Mouse (Mus musculus) cerebellum, adult (tissue): ENCODE measurements around the gene Arhgef28.
"Not testable (repeated sequence)": the region's sequence is repeated elsewhere in the genome, so short reads cannot be mapped to it uniquely, and the experiment has no call there.

Experiments
- ATAC-seq: cut with Nextera tagmentation; 2 replicates; pipeline ENCODE4 v1.9.2; 2017; ENCODE audit warnings: mild to moderate bottlenecking, moderate library complexity, mixed read lengths; ENCODE audit not compliant: insufficient number of reproducible peaks, low FRiP score, low TSS enrichment

The Arhgef28 gene

DNA sequence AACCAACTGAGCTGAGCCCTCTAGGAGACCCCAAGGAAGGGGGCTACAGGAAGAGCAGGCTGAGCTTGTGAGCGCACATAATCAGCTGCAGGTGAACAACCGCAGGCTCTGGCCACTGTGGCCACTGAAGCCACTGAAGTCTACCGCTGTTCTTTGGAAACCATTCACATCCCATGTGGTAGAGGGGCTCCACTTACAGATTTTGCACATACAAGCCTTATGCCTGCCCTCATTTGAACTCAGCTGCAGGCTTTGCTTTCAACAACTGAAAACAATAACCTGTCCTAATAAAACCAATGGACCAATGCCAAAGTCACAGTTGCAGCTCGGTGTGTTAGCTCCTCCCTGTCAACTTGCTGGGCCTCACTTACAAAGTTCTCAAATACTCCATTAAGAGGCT is 126.6 kb downstream of the Arhgef28 start:
- ATAC-seq = no peak

GRCm38 (mm10) chr13:98078251-98078650 is 128.0 kb downstream of the Arhgef28 start:
- ATAC-seq = no peak

DNA sequence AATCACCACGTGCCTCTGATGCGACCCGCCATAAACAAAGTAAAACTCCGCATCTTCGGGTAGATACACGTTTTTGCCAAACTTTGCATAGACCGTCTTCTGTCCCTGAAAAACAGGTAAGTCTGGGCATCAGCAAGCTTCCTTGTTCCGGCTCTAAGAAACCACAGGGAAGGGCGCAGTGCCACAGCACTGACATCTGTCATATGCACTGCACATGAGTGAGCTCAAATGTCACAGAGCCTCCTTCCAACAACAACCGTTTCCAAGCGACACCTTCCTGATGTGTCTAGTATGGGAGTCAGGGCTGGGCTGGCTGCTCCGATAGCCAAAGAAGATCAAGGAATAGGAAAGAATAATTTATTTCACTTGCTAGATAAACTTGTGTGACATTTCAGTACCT is 129.0 kb downstream of the Arhgef28 start:
- no peak for ATAC-seq

GRCm38 (mm10) chr13:98074871-98075270 is 131.4 kb downstream of the Arhgef28 start:
- peak; percentile 51 for ATAC-seq

- no peak for ATAC-seq
These were observed 133.0 kb downstream of the Arhgef28 start for GRCm38 (mm10) chr13:98073190-98073589.

GRCm38 (mm10) chr13:98070458-98070857 is 135.8 kb downstream of the Arhgef28 start:
- ATAC-seq = no peak

- ATAC-seq = no peak
These were observed 136.6 kb downstream of the Arhgef28 start for GRCm38 (mm10) chr13:98069646-98070045.

GRCm38 (mm10) chr13:98062843-98063242 is 143.4 kb downstream of the Arhgef28 start:
- no peak for ATAC-seq

DNA sequence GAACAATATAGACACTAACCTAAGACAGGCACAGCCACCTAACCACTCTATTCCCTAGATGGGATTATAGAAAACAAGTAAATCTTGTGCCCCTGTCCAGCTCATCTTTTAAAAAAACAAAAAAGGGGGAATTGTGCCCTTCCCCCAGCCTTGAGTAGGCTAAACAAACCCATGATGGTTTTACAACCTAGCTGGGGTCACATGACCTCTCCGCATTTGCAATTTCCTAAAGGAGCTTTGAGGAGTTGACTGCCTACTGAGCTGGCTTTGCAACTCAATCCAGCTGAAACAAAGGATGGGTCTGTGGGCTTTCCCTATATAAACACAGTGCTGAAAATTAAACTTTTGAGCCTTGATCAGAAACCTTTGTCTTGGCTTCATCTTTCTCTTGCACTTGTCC is 146.1 kb downstream of the Arhgef28 start:
- not testable (repeated sequence) for ATAC-seq

DNA sequence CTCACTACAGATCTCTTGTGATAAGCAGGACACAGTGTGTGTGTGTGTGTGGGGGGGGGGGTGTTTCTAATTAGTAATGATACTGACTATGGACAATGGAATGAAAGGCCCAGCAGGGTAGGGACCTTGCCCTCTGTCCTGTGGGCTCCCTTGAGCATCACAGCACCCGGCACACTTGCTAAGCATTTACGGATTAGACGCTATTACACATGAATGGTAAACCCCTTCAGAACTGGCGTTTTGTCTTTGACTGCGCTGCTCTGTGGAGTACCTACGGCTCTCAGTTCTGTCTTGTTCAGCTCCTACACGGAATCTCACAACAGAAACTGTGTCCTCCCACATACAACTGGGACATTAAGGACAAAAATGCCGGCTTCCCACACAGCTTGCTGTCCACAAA is 151.0 kb downstream of the Arhgef28 start:
- no peak for ATAC-seq

DNA sequence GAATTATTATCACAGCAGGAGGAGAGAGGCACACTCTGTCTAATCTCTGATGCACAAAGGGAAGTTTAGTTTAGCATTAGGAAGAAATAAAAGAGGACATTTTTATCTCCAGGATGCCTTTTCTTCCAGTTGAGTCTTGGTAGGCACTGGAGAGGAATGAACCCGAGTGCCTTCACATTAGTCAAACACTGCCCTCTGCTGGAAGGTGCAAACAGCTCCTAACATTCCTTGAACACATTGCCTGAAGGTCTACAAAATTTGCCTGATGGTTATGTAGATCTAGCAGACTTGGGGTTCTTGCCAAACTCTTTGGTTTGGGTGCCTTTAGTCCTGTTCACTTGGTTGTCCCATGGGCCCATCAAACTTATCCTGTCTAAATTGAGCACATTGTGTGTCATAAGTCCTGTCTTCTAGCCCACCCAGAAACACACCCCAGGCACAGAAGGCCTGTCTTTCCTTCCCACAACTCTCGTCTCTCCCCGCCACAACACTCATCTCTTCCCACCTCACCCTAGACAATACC is 165.6 kb downstream of the Arhgef28 start:
- ATAC-seq = no peak

GRCm38 (mm10) chr13:98038731-98039130 is 167.5 kb downstream of the Arhgef28 start:
- ATAC-seq = no peak

DNA sequence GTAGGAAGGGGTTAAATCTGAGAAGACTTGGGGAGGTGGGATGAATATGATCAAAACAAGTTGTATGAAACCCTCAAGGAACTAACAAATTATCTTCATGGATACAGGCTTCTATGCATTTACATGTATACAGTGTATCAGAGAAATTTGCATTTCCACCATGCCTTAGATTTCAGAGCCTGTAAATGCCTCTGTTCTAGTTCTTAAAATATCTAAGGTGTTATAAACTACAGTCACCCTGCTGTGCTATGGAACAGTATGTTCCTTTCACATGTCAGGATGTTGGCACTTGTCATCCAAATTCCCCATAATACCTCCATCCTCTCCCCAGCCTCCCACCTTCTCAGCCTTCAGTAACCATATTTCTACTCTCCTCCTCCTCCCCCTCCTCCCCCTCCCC is 168.5 kb downstream of the Arhgef28 start:
- no peak for ATAC-seq

GRCm38 (mm10) chr13:98031642-98031960 is 174.6 kb downstream of the Arhgef28 start:
- 0 out of 2 replicates have a peak, but pooled peaks have one; percentile 7 for ATAC-seq

DNA sequence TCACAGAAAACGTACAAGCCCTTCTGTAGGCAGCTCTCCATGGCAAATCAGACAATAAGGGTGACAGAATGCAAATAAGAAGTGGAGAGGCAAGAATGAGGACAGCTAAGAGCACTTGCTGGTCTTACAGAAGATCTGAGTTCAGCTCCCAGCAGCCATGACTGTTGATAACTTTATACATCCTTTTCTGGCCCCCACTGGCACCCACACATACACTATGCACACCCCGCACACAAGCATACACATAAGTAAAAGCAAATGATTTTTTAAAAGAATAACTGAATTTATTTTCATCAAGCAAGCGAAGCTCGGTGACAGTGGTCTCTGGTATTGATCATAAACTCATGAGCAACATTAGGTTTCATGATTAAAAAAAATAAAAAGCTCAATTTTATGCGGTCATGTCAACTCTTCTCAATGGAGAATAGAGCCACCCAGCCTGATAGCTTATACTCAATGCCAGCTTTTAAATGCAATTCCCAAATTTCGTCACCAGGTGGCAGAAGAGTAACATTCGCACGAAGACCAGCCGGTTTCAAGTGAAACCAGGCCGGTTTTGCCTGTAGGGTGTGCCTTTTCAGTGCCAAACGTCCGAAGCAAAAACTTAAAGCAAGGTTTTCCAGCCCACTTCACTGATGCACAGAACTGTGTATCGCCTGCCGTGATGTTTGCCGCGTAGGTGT is 175.1 kb downstream of the Arhgef28 start:
- ATAC-seq = peak; percentile 47; the same call in 1 of the 2 replicates

DNA sequence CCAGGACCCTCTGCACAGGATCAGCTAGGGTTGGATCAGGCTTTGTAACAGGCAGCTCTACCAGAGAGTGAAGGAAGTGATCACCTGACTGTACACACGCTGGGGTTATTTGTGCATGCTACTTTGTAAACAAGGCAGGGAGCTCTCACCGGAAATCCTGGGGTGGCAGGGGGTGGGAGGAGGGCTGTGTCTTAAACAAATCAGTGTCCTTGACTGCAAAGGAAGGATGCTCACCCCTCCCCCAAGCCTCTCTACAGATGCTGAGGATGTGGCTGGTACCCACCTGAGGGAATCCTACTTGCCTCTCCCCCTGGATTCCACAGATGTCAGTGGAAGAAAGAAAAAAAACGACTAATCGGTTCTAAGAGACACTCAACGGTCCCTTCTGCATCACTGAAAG is 176.2 kb downstream of the Arhgef28 start:
- no peak for ATAC-seq

- no peak for ATAC-seq
These were observed 177.5 kb downstream of the Arhgef28 start for GRCm38 (mm10) chr13:98028711-98029250.

DNA sequence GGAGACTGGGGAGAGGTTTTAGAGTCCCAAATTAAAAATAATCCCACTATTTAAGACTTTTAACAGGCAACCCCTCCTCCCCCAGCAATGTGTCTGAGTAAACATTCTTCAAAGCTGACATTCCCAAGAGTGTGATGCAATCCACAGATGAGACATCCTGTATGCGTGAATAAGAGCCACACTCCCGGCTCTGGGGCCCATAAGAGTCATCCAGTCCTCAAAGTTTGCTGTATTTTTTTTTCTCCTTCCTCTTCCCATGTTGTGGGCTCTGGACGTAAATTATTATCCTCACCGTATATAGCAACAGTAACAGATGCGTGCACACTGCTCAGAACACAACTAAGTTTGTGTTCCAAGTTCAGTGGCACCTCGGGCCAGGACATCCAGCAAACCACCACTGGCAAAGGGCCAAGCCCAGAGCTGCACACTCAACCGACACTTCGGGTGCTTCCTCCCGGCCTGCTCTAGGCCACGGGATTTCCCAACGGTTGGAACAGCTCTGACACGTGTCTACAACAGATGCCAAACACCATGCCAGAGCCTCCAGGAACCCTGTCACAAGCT is 178.5 kb downstream of the Arhgef28 start:
- ATAC-seq = no peak

DNA sequence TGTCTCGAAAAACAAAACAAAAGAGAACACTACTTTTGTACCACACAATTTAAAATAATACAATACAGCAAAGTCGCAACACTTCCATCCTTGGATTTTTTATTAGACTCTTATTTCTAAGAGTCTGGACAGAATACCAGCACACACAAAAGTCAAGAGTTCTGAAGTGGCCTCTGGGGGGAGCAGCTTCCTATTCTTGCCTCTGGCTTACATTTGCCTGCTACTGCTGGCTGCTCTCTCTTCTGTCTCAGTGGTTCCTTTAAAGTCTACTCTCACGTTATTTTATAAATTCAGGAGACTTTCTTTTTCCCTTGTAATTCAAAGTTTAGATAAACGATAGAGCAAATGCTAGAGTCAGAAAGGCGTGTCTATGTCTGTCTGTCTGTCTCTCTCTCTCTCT is 179.1 kb downstream of the Arhgef28 start:
- no peak for ATAC-seq

DNA sequence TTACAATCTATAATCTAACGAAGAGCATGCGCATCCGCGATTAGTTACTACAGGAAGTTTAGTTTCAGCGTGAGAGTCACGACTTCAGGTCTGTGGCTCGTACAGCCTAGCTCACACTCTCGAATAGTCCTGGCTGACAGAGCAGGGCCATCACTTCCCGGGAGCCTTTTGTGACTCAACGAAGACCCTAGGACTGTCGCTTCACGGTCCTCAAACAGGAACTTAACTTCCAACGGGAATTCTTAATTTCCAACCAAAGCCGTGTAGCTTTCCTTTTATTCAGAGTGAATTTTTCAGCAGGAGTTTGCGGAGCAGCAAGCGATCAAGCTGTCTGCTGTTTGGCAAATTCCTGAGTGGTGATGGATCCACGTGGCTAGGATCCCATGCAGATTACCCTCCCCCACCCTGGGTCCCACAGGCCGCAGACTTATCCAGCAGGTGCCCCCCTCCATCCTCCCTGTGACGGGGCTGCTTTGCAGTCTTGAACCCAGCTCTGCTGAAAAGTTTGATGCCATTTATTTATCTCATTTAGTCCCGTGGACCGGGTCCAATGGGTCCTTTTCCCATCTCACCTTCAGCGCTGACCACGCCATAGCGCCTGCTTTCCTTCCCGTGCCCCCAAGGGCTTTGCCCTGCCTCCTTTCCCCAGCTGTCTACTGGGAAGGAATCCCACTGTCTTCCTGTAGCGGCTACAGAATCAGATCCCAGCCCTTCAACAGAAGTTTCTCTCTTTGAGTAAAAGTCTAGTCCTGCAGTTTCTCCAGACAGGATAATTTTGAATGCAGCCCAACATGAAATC is 180.3 kb downstream of the Arhgef28 start:
- ATAC-seq = no peak

- no peak for ATAC-seq
These were observed 181.1 kb downstream of the Arhgef28 start for GRCm38 (mm10) chr13:98025162-98025561.
